Mouse (Mus musculus) Patski (cell line): Measurements from ENCODE around the gene Dip2b. TPM values are rescaled to one million over a fixed set of nuclear protein-coding genes. Genes with fewer than 3 reads are reported as not detected.

Experiments used
- ATAC-seq: fragments of 100-300 bp; one replicate; pipeline ENCODE4 v1.8.0; 2021
- CTCF ChIA-PET: fragments of 350-600 bp; sonication (Branson Sonifier 250); formaldehyde crosslinking; loops from one replicate; lab custom pipeline; 2022; ENCODE audit warnings: inconsistent platforms; lab: Charles Lee
- POLR2A ChIA-PET: fragments of 350-600 bp; sonication (Branson Sonifier 250); formaldehyde crosslinking; loops from one replicate; lab custom pipeline; 2022; ENCODE audit warnings: antibody characterized with exemption, inconsistent platforms; lab: Charles Lee
- DNase-seq: peaks from one replicate; pipeline ENCODE4 v3.0.0-alpha.2; 2011; ENCODE audit warnings: low read depth, low spot score
- H3K27me3 ChIP-seq: fragments of 371-371 bp; one replicate; pipeline ENCODE4 v1.5.1; 2021
- CTCF ChIP-seq: fragments of 100-300 bp; IDR thresholded peaks from one replicate; pipeline ENCODE4 v1.5.1; 2021
- in situ Hi-C: fragments of 300-500 bp; cut with MboI; formaldehyde crosslinking; loops from 3 replicates; pipeline ENCODE4 v1.11.1; 2018; ENCODE audit warnings: low pct_unique_long_range_greater_than_20kb, mixed read lengths
- polyA plus RNA-seq: library from polyadenylated mRNA; unstranded; gene quantifications from one replicate; pipeline ENCODE4 v1.2.3, GENCODE M21; 2021

The Dip2b gene
- polyA plus RNA-seq, 1 experiment from 2014 or later: 13.8 TPM

DNA sequence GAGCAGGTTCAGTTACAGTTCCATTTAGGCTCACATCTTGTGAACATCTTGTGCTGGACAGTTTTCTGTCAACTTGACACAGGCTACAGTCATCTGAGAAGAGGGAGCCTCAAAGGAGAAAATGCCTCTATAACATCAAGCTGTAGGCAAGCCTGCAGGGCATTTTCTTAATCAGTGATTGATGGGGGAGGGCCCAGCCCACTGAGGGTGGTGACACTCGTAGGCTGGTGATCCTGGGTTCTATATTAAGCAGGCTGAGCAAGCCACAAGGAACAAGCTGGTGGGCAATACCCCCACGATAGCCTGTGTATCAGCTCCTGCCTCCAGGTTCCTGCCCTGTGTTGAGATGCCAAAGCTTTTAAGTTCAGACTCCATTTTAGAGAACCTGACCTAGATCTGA is 230.5 kb downstream of the Dip2b start:
- DNase-seq (no peak), ATAC-seq (no peak)
- H3K27me3 ChIP-seq: no peaks in the 10 kb centered on the region
- ChIA-PET CTCF (no interaction called here), POLR2A (interaction anchor here (1.4 kb wide), 1 partner anchor 13 kb away, joined by 3 read pairs; no protein-coding TSS in a partner anchor)
- no peak for TF ChIP-seq CTCF
- in situ Hi-C loops: loop anchor here (5.0 to 10.0 kb wide), 4 partner anchors 33 to 183 kb away; partner anchors contain the start of gene Mettl7a1

Other genes with a start within 250 kb of the Dip2b start
- 140 TPM for gene Lima1, start 163.2 kb upstream of the Dip2b start, polyA plus RNA-seq
- not detected for gene Fam186a, start 71.6 kb upstream of the Dip2b start, polyA plus RNA-seq
- gene Larp4, start 68.6 kb upstream of the Dip2b start, polyA plus RNA-seq: 42.0 TPM
- 61.2 TPM for gene Atf1, start 189.2 kb downstream of the Dip2b start, polyA plus RNA-seq
- not detected for gene Tmprss12, start 242.2 kb downstream of the Dip2b start, polyA plus RNA-seq